Mouse (Mus musculus) kidney, embryonic 16.5 days (tissue): ENCODE measurements around the gene Kyat1. TPM values are rescaled to one million over a fixed set of nuclear protein-coding genes. Genes with fewer than 3 reads are reported as not detected.
A peak's percentile ranks its signal among the peaks of the same experiment; 100 is the strongest.

Experiments used
- ATAC-seq: fragments of 200-750 bp; cut with Nextera tagmentation; 2 replicates; pipeline ENCODE4 v1.8.0; 2017; ENCODE audit warnings: moderate TSS enrichment; ENCODE audit not compliant: low FRiP score, low TSS enrichment
- H3K27ac ChIP-seq: fragments of 300-500 bp; sonication (generic); 2 replicates; pipeline ENCODE4 v1.5.1; 2014; ENCODE audit warnings: low read length
- H3K27me3 ChIP-seq: fragments of 300-500 bp; sonication (generic); 2 replicates; pipeline ENCODE4 v1.6.1; 2014; ENCODE audit warnings: low read length, control low read depth, mixed read lengths; ENCODE audit not compliant: insufficient read depth
- H3K36me3 ChIP-seq: fragments of 300-500 bp; sonication (generic); 2 replicates; pipeline ENCODE4 v1.6.1; 2014; ENCODE audit warnings: low read length, control low read depth, mixed read lengths; ENCODE audit not compliant: insufficient read depth
- H3K4me1 ChIP-seq: fragments of 300-500 bp; sonication (generic); 2 replicates; pipeline ENCODE4 v1.6.1; 2014; ENCODE audit warnings: low read length, control low read depth, mixed read lengths; ENCODE audit not compliant: insufficient read depth
- H3K4me2 ChIP-seq: fragments of 300-500 bp; sonication (generic); replicated peaks from 2 replicates; pipeline ENCODE4 v1.6.1; 2014; ENCODE audit warnings: low read depth, low read length
- H3K4me3 ChIP-seq: fragments of 300-500 bp; sonication (generic); 2 replicates; pipeline ENCODE4 v1.5.1; 2014; ENCODE audit warnings: mild to moderate bottlenecking, low read length
- H3K9ac ChIP-seq: fragments of 300-500 bp; sonication (generic); replicated peaks from 2 replicates; pipeline ENCODE4 v1.6.1; 2014; ENCODE audit warnings: low read length
- H3K9me3 ChIP-seq: fragments of 300-500 bp; sonication (generic); 2 replicates; pipeline ENCODE4 v1.6.1; 2016; ENCODE audit warnings: low read length, control low read depth
- WGBS: fragments of 180-500 bp; shearing (Covaris S2); extraction: QIAGEN DNeasy Blood & Tissue Kit; methylation state at CpG from one replicate; pipeline ENCODE4 v1.1.7; 2014; 5-methylcytosine and 5-hydroxymethylcytosine counted together
- polyA plus RNA-seq: library from polyadenylated mRNA; unstranded; fragments of >200 nt; fragmentation: Nextera tagmentation; extraction: Ambion mirVana; gene quantifications from 2 replicates; pipeline ENCODE4 v1.2.1, GENCODE M21; 2015

The Kyat1 gene
- polyA plus RNA-seq, 1 experiment from 2014 or later = 13.4 TPM

- no peak overlapping the region for H3K4me3 ChIP-seq
- no peaks in the 10 kb centered on the region for H3K36me3 ChIP-seq
- H3K4me1 ChIP-seq = no peaks in the 10 kb centered on the region
- 93% methylated on average over 5 of the region's 5 CpGs for WGBS
- H3K4me2 ChIP-seq = no peak overlapping the region
- H3K9me3 ChIP-seq = no peaks in the 10 kb centered on the region
- no peak for ATAC-seq
- no peak overlapping the region for H3K27ac ChIP-seq
- no peak overlapping the region for H3K9ac ChIP-seq
- H3K27me3 ChIP-seq = no peaks in the 10 kb centered on the region
These were observed 10.6 kb upstream of the Kyat1 start for GRCm38 (mm10) chr2:30216293-30216692.

GRCm38 (mm10) chr2:30215493-30215892 is 9.8 kb upstream of the Kyat1 start:
- H3K4me2 ChIP-seq = no peak overlapping the region
- no peak for ATAC-seq
- no peaks in the 10 kb centered on the region for H3K4me1 ChIP-seq
- H3K27me3 ChIP-seq = no peaks in the 10 kb centered on the region
- no peak overlapping the region for H3K9ac ChIP-seq
- WGBS = 45% methylated on average over 6 of the region's 6 CpGs
- no peak overlapping the region for H3K27ac ChIP-seq
- no peaks in the 10 kb centered on the region for H3K9me3 ChIP-seq
- no peaks in the 10 kb centered on the region for H3K36me3 ChIP-seq
- H3K4me3 ChIP-seq = no peak overlapping the region

GRCm38 (mm10) chr2:30214745-30215144 is 9.1 kb upstream of the Kyat1 start:
- no peaks in the 10 kb centered on the region for H3K4me1 ChIP-seq
- H3K9ac ChIP-seq = no peak overlapping the region
- no peak overlapping the region for H3K4me2 ChIP-seq
- H3K4me3 ChIP-seq = no peak overlapping the region
- no peaks in the 10 kb centered on the region for H3K27me3 ChIP-seq
- H3K9me3 ChIP-seq = no peaks in the 10 kb centered on the region
- no peaks in the 10 kb centered on the region for H3K36me3 ChIP-seq
- 96% methylated on average over 3 of the region's 3 CpGs for WGBS
- H3K27ac ChIP-seq = no peak overlapping the region
- no peak for ATAC-seq

GRCm38 (mm10) chr2:30212951-30213350 is 7.3 kb upstream of the Kyat1 start:
- Histone ChIP-seq H3K9ac (no peak overlapping the region), H3K4me2 (no peak overlapping the region), H3K27me3 (no peaks in the 10 kb centered on the region), H3K9me3 (no peaks in the 10 kb centered on the region), H3K4me1 (no peaks in the 10 kb centered on the region), H3K36me3 (no peaks in the 10 kb centered on the region), H3K27ac (no peak overlapping the region), H3K4me3 (no peak overlapping the region)
- no peak for ATAC-seq
- WGBS = 78% methylated on average over 1 of the region's 1 CpGs

GRCm38 (mm10) chr2:30212169-30212545 is 6.5 kb upstream of the Kyat1 start:
- H3K9me3 ChIP-seq = no peaks in the 10 kb centered on the region
- H3K4me2 ChIP-seq = no peak overlapping the region
- no peaks in the 10 kb centered on the region for H3K4me1 ChIP-seq
- H3K4me3 ChIP-seq = no peak overlapping the region
- H3K36me3 ChIP-seq = no peaks in the 10 kb centered on the region
- ATAC-seq = no peak
- 75% methylated on average over 4 of the region's 4 CpGs for WGBS
- no peak overlapping the region for H3K9ac ChIP-seq
- H3K27ac ChIP-seq = no peak overlapping the region
- no peaks in the 10 kb centered on the region for H3K27me3 ChIP-seq

- no peaks in the 10 kb centered on the region for H3K27me3 ChIP-seq
- no peaks in the 10 kb centered on the region for H3K9me3 ChIP-seq
- no peak for ATAC-seq
- no peak overlapping the region for H3K9ac ChIP-seq
- 66% methylated on average over 6 of the region's 6 CpGs for WGBS
- H3K27ac ChIP-seq = no peak overlapping the region
- H3K36me3 ChIP-seq = no peaks in the 10 kb centered on the region
- H3K4me1 ChIP-seq = peaks cover 2% of the 10 kb centered on the region; the same call in 1 of the 2 replicates
- no peak overlapping the region for H3K4me2 ChIP-seq
- H3K4me3 ChIP-seq = no peak overlapping the region
These were observed 5.9 kb upstream of the Kyat1 start for GRCm38 (mm10) chr2:30211408-30212168.

GRCm38 (mm10) chr2:30207886-30208285 is 2.2 kb upstream of the Kyat1 start:
- Histone ChIP-seq H3K9me3 (no peaks in the 10 kb centered on the region), H3K4me3 (no peak overlapping the region), H3K36me3 (no peaks in the 10 kb centered on the region), H3K4me1 (peaks cover 14% of the 10 kb centered on the region), H3K4me2 (no peak overlapping the region), H3K27me3 (no peaks in the 10 kb centered on the region), H3K9ac (no peak overlapping the region), H3K27ac (no peak overlapping the region)
- no peak for ATAC-seq
- WGBS = 68% methylated on average over 5 of the region's 5 CpGs

GRCm38 (mm10) chr2:30207401-30207800 is 1.8 kb upstream of the Kyat1 start:
- ATAC-seq = no peak
- no peaks in the 10 kb centered on the region for H3K27me3 ChIP-seq
- H3K9me3 ChIP-seq = no peaks in the 10 kb centered on the region
- no peak overlapping the region for H3K27ac ChIP-seq
- H3K9ac ChIP-seq = no peak overlapping the region; the same call in 1 of the 2 replicates
- H3K4me1 ChIP-seq = peaks cover 14% of the 10 kb centered on the region
- no peaks in the 10 kb centered on the region for H3K36me3 ChIP-seq
- WGBS = 85% methylated on average over 4 of the region's 4 CpGs
- no peak overlapping the region for H3K4me2 ChIP-seq
- no peak overlapping the region for H3K4me3 ChIP-seq

GRCm38 (mm10) chr2:30205255-30205628 is 405 bp downstream of the Kyat1 start:
- H3K9me3 ChIP-seq = no peaks in the 10 kb centered on the region
- no peaks in the 10 kb centered on the region for H3K36me3 ChIP-seq
- H3K27me3 ChIP-seq = no peaks in the 10 kb centered on the region
- 2% methylated on average over 13 of the region's 13 CpGs for WGBS
- H3K27ac ChIP-seq = peak overlapping the region; percentile 79
- peak overlapping the region; percentile 83 for H3K4me2 ChIP-seq
- peak overlapping the region; percentile 73 for H3K9ac ChIP-seq
- peak overlapping the region; percentile 80 for H3K4me3 ChIP-seq
- ATAC-seq = peak; percentile 52
- H3K4me1 ChIP-seq = peaks cover 17% of the 10 kb centered on the region

- no peaks in the 10 kb centered on the region for H3K27me3 ChIP-seq
- no peaks in the 10 kb centered on the region for H3K9me3 ChIP-seq
- no peak overlapping the region for H3K4me2 ChIP-seq
- no peak overlapping the region for H3K4me3 ChIP-seq
- H3K9ac ChIP-seq = no peak overlapping the region
- no peak overlapping the region for H3K27ac ChIP-seq
- peaks cover 17% of the 10 kb centered on the region for H3K4me1 ChIP-seq
- WGBS = 71% methylated on average over 7 of the region's 7 CpGs
- ATAC-seq = no peak
- no peaks in the 10 kb centered on the region for H3K36me3 ChIP-seq
These were observed 2.2 kb downstream of the Kyat1 start for GRCm38 (mm10) chr2:30203439-30203838.
